Mouse (Mus musculus): ENCODE measurements at regions not wholly inside any gene's neighbourhood (a gene's known extent, or its start where the extent isn't known, plus 50 kb on each side); places are given as distances from the start of the nearest gene placed in this dataset.

- DNase-seq (ENCODE audit: low read depth, low spot score), result peak; percentile 84
Observed at GRCm38 (mm10) chr4:68648311-68648710, 305.9 kb downstream of the Brinp1 start.

GRCm38 (mm10) chr4:68633299-68633698, 320.9 kb downstream of the Brinp1 start:
- no peak for DNase-seq (ENCODE audit: low read depth, low spot score)

DNA sequence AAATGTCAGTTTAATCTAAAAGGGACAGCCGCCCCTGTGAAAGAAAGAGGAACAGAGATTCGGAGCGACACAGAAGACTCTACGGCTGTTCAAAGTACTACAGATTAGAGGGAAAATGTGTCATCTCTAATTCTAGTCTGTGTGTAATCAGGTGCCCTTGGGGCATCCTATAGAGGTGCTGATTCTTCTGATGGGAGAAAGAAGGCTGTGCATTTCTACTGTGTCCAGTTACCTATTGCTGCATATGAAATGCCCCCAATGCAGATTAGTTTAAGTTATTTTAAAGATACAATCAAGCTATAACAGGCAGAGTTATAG, 330.2 kb downstream of the Brinp1 start:
- DNase-seq (ENCODE audit: low read depth, low spot score), result no peak

DNA sequence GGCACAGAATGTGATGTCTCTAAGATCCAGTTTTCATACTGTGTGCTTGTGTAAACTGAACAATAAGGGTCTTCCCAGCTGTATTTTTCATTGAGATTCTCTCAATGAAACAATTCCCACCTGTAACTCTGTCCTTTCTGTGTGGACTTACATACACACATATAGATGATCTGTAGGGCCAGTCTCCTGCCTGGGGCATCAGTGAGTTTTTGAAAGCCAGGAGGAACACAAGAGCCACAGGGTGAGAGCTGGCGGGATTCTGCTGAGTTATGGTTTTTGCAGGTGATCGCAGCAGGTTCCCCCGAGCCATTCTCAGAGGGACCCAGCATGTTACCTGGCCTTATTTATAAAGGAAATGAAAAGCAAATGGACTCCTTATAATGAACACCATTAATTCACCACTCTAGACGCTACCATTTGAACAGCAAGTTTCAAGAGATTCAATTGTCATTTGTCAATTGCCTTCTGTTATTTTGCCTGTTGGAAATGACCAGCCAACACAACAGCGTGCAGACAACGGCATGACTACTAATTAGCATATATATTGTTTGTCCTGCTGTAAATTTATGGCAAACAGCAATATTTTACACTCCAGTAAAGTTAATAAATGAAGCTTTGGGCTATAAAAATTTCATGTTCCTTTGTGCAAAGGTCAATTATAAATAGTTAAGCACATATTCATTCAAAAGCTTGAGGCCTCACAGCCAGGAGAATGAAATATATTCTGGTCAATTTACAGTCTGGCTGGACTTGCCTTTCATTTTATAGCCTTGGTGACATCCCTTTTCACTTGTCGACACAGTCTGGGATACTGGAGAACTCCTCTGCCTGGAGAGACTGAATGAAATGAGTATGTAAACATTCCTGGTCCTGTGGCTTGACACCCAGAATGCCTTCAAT, 330.8 kb downstream of the Brinp1 start:
- DNase-seq (ENCODE audit: low read depth, low spot score), result no peak

- DNase-seq (ENCODE audit: low read depth, low spot score), result peak; percentile 27
Observed at GRCm38 (mm10) chr4:68620585-68620984, 333.6 kb downstream of the Brinp1 start.

DNA sequence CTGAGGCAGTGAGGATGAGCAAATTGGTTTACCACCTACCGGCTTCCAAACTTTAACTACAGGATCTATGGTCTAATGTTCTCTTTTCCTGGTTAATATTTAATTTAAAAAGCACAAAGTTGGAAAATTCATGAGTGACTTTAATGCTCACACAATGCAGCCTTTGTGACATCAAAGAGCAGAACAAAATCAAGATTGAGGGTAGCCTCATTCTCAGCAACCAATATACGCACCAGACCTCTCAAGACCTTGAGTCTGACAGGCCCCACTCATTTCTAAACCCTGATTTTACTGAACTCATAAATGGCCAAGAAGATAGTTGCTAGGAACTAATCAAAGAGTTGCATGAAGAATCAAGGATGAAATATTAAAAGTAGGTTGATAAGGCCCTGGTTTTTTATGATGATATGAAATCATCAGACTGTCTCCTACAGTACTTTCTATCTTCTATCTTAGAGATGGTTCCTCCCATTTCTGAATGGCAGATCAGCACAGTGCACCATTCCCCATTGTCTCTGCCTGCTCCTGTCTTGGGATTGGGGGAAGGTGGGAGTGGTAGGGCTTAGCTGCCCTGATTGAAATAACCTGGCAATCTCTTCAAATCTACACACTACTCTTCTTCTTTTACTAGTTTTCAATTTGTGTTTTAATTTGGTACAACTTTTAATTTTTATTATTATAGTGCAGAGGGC, 338.3 kb downstream of the Brinp1 start:
- DNase-seq (ENCODE audit: low read depth, low spot score), result no peak

DNA sequence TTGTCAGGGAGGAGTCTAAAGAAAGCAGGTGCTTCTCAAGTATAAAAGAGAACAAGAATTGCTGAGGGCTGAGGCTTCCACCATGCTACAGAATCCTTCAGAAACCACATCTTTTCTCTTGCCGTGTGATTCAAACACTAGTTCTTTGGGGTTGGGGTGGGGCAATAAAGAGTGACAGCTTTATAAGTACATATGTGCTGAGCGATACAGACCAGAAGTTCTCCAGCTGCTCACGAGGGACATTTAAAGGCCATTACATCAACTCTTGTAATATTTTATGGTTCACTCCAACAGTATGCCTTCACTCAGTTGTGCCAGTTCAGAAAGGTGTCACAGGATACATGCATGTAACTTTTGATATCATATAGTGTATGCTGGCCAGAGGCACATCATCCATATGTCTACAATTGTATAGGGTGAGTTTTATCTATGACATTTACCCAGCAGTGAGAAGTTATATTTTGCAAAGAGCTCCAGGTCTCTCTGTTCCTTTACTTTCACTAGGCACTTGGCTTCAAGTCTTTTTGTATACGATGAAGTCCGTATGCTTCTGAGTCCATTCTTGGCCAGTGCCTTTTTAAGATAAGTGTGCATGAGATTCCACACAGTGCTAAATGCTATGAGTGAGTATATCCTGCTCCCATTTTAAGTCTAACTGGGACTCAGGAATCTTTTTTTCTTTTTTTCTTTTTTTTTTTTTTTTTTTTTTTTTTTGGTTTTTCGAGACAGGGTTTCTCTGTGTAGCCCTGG, 341.8 kb downstream of the Brinp1 start:
- DNase-seq (ENCODE audit: low read depth, low spot score), result no peak

DNA sequence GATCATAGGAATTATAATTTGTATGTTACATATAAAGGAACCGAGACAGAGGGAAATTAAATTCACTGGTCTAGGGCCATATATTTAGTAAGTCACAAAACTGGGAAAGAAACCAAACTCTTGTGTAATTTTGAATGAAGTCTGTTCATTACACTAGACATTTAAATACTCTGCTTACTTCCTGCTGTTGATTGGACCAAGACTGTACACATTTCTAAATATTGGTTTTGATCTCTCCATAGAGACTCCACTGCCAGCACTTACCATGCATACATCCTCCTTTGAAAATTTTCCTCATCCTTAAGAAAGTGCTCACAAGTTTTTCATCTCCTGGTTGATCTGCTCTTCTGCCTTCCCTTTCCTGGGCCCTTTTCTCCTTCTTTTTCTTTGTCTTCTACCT, 358.9 kb downstream of the Brinp1 start:
- DNase-seq (ENCODE audit: low read depth, low spot score), result no peak

- DNase-seq (ENCODE audit: low read depth, low spot score), result peak; percentile 30
Observed at GRCm38 (mm10) chr4:68575375-68575774, 378.8 kb downstream of the Brinp1 start.

- DNase-seq (ENCODE audit: low read depth, low spot score), result peak; percentile 84
Observed at GRCm38 (mm10) chr4:68574610-68575167, 379.5 kb downstream of the Brinp1 start.

GRCm38 (mm10) chr4:68573333-68573732, 380.9 kb downstream of the Brinp1 start:
- DNase-seq (ENCODE audit: low read depth, low spot score), result no peak

- DNase-seq (ENCODE audit: low read depth, low spot score), result no peak
Observed at GRCm38 (mm10) chr4:68572521-68572920, 381.7 kb downstream of the Brinp1 start.

DNA sequence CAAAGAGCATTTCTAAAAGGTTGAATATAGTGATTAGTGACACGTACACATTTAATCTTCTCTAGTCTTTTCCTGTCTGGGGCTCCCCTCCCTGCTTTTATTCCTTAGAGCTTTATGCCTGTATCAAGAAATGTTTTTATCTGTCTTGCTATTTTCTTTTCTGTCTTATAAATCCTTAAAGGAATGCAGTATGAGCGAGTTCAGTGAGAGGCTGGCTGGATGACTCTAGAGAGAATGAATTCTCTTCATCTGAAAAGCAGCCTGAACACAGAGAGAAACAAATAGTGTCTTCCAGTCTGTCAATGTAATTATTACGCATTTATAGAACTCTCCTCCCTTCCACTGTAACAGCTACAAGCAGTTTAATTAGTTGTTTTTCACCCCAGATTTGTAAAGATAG, 417.9 kb downstream of the Brinp1 start:
- DNase-seq (ENCODE audit: low read depth, low spot score), result no peak

- peak; percentile 23 for DNase-seq (ENCODE audit: low read depth, low spot score)
Observed at GRCm38 (mm10) chr4:68535815-68536214, 418.4 kb downstream of the Brinp1 start.

DNA sequence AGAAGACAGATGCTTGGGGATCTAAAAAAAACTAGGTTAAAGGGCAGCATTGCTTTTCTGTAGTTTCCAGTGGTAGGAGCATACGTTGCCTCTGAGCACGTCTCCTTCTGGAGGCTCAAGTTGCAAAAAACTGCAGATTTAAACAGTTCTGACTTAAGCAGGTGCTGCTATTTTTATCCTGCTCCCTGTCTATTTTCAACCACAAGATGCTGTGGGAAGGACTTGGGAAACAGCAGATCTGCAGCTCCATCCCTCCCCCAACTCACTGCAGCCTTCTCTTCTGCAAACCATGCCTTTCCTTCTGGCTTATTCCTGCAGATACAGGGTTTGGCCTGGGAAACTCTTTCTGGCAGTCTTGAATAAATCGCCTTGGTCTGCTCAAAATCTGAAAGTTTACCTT, 422.1 kb downstream of the Brinp1 start:
- DNase-seq (ENCODE audit: low read depth, low spot score), result peak; percentile 90

- DNase-seq (ENCODE audit: low read depth, low spot score), result peak; percentile 13
Observed at GRCm38 (mm10) chr4:68487993-68488392, 466.2 kb downstream of the Brinp1 start.

DNA sequence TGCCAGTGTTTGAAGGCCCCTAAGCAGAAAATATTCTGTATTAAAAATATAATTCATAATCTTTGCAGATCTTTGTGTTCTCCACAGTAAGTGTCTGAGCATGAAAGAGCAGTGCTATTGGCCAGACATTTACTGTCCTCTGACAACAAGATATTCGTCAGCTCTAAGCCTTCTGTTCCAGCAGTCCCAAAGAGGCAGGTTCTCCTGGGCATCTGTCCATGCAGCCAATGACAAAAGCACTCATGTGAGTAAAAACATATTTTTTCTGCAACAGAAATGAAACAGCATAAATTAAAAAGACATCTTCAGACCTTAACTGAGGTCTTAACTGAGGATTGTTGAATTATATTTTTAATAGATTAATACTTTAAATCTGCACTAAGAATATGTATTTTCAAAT, 467.3 kb downstream of the Brinp1 start:
- peak; percentile 16 for DNase-seq (ENCODE audit: low read depth, low spot score)

DNA sequence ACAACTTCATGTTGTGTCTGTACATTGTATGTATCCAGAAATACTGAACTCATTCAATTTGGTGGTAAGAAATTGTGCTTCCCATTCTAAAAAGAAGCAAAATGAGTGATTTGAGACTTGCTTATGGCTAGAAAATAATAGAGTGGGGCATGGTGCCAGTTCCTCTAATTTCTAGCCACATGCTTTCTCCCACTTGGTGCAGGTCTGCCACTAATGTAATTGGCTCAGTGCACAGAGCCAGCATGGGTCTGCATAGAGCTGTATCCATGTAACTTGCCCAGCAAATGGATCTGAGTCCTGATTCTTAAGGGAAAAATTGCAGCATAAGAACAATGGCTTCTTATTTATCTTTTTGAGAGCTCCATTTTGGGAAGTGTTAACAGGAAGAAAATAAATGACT, 492.4 kb downstream of the Brinp1 start:
- peak; percentile 88 for DNase-seq (ENCODE audit: low read depth, low spot score)

DNA sequence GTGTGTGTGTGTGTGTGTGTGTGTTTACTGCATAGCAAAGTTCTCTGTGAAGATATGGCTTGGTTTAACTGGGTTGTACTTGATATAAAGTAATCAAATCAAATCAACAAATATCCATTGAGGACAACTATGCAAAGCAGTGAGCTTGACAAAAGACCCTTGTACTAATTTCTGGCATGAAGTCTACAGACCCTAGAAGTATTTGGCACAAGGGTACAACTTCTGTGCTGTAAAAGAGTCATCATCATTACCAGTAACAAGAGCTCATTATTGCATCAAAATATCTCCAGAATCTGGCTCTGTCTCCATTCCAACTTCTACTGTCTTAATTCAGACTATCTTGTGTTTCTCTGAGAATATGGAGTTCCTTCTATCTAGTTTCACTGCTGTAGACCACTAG, 538.2 kb downstream of the Brinp1 start:
- DNase-seq (ENCODE audit: low read depth, low spot score), result no peak

- no peak for DNase-seq (ENCODE audit: low read depth, low spot score)
Observed at GRCm38 (mm10) chr4:68410785-68411184, 543.4 kb downstream of the Brinp1 start.

- DNase-seq (ENCODE audit: low read depth, low spot score), result peak; percentile 72
Observed at GRCm38 (mm10) chr4:68404364-68404763, 549.8 kb downstream of the Brinp1 start.

GRCm38 (mm10) chr4:68387097-68387496, 567.1 kb downstream of the Brinp1 start:
- peak; percentile 72 for DNase-seq (ENCODE audit: low read depth, low spot score)

Measured in brain, adult 2 months (tissue).